Mouse (Mus musculus): ENCODE measurements around the gene Cartpt.

- TF ChIP-seq EP300 (IDR thresholded peaks at IDR 0.05; ENCODE audit: low read depth) = no peak
- TF ChIP-seq CTCF (IDR thresholded peaks at IDR 0.05; ENCODE audit: low read depth) = no peak
These were observed 36.6 kb downstream of the Cartpt start for GRCm38 (mm10) chr13:99864331-99864730.
